Mouse (Mus musculus) neural tube, embryonic 11.5 days (tissue): ENCODE data around the gene Drosha. TPM values are rescaled to one million over a fixed set of nuclear protein-coding genes. Genes with fewer than 3 reads are reported as not detected.

Experiments
- ATAC-seq: fragments of 200-750 bp; cut with Nextera tagmentation; 2 replicates; pipeline ENCODE4 v1.8.0; 2017; ENCODE audit warnings: moderate number of reproducible peaks, mild to moderate bottlenecking, moderate TSS enrichment, moderate library complexity; ENCODE audit not compliant: insufficient read depth, low FRiP score, low TSS enrichment
- DNase-seq: peaks from one replicate; pipeline ENCODE4 v3.0.0-alpha.2; 2015; ENCODE audit warnings: low spot score
- H3K27ac ChIP-seq: fragments of 300-500 bp; sonication (generic); 2 replicates; pipeline ENCODE4 v1.5.1; 2014; ENCODE audit warnings: low read depth, mild to moderate bottlenecking, low read length
- H3K27me3 ChIP-seq: fragments of 300-500 bp; sonication (generic); 2 replicates; pipeline ENCODE4 v1.6.1; 2014; ENCODE audit warnings: mild to moderate bottlenecking, low read length, mixed read lengths; ENCODE audit not compliant: control insufficient read depth, insufficient read depth
- H3K36me3 ChIP-seq: fragments of 300-500 bp; sonication (generic); 2 replicates; pipeline ENCODE4 v1.6.1; 2014; ENCODE audit warnings: mild to moderate bottlenecking, low read length, moderate library complexity, mixed read lengths; ENCODE audit not compliant: control insufficient read depth, insufficient read depth
- H3K4me1 ChIP-seq: fragments of 300-500 bp; sonication (generic); 2 replicates; pipeline ENCODE4 v1.6.1; 2014; ENCODE audit warnings: low read length, mixed read lengths; ENCODE audit not compliant: control insufficient read depth, insufficient read depth
- H3K4me2 ChIP-seq: fragments of 300-500 bp; sonication (generic); 2 replicates; pipeline ENCODE4 v1.6.1; 2014; ENCODE audit warnings: low read depth, mild to moderate bottlenecking, moderate library complexity
- H3K4me3 ChIP-seq: fragments of 300-500 bp; sonication (generic); 2 replicates; pipeline ENCODE4 v1.5.1; 2014; ENCODE audit warnings: low read depth, low read length
- H3K9ac ChIP-seq: fragments of 300-500 bp; sonication (generic); 2 replicates; pipeline ENCODE4 v1.6.1; 2014; ENCODE audit warnings: mild to moderate bottlenecking, low read length
- H3K9me3 ChIP-seq: fragments of 300-500 bp; sonication (generic); 2 replicates; pipeline ENCODE4 v1.6.1; 2016; ENCODE audit warnings: low read length; ENCODE audit not compliant: control insufficient read depth
- WGBS: fragments of 180-500 bp; shearing (Covaris S2); extraction: QIAGEN DNeasy Blood & Tissue Kit; methylation state at CpG from one replicate; pipeline ENCODE4 v1.1.7; 2014; 5-methylcytosine and 5-hydroxymethylcytosine counted together
- polyA plus RNA-seq: library from polyadenylated mRNA; unstranded; fragments of >200 nt; fragmentation: Nextera tagmentation; extraction: Ambion mirVana; gene quantifications from 2 replicates; pipeline ENCODE4 v1.2.1, GENCODE M21; 2014

The Drosha gene
- 74.7 and 81.0 TPM in 2 replicates for polyA plus RNA-seq

DNA sequence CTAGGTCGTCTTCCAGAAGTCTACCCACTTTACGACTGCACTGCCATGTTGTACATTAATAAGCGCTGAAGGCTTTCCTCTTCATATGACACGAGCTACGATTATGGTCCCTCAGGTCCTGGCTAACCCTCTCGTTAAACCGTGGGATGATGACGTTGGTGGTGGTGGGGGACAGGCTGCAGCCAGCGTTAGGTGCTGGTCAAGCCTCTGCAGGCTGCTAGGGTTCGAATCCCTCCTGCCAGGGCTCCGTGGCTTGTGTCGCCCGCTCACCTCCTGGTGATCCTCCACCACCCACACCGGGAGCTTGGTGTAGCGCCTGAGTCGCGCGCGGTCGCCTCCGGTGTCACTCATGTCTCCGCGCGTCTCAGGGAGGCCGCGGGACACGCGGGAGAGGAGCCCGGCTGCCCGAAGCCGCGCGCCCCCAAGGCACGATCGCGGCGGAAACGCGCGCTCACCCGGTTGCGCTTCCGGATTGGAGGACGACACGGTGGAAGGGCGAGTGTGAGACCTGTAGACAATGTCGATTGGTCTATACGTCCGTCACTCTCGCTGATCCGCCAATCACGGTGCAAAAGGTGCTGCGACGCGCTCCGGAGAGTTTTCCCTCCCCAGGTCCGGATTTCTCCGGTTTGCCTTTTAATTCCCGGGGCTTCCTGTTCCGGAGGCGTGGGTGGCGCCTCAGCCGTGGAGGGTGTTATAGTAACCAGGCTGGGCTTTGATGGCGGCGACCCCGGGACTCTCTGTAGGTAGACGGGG, at the start of gene Drosha, which contains the start of gene 6030458C11Rik:
Gene Drosha (plus strand): TSS at position 619 of the 756 bp plus-strand sequence.
Gene 6030458C11Rik (minus strand): TSS at position 453 of the 756 bp plus-strand sequence.
- Histone ChIP-seq H3K4me2 (peak within 1 kb of the TSS; percentile 69), H3K9ac (peak within 1 kb of the TSS; percentile 93), H3K27me3 (no peaks in the 10 kb centered on the region), H3K36me3 (peaks cover 15% of the 10 kb centered on the region), H3K9me3 (no peaks in the 10 kb centered on the region), H3K27ac (peak within 1 kb of the TSS; percentile 76; the same call in 1 of the 2 replicates), H3K4me3 (peak within 1 kb of the TSS; percentile 89), H3K4me1 (peaks cover 11% of the 10 kb centered on the region; the same call in 1 of the 2 replicates)
- under 1% methylated on average over 67 of the region's 67 CpGs for whole genome bisulfite sequencing
- DNase-seq (peak; percentile 98), ATAC-seq (peak; percentile 100)

DNA sequence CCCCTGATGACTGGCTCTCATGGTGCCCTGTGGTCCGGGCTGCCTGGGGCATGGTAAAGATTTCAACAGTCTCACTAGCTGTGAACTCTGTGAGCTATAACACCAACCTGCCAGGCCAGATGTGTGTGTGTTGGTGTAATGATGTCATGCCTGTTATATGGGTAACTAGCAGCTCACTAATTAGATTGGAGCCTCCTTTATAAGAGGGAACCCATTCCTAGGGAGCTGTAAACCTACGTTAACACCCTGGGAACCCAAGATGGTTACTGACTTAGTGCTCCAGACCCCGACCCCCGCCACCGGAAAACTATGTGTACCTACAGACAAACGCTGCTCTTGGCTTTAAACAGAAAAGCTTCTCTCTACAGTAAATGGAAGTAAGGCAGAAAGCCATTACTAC, 43.3 kb upstream of the Drosha start:
- no peaks in the 10 kb centered on the region for H3K4me1 ChIP-seq
- H3K4me3 ChIP-seq: no peak overlapping the region
- H3K9me3 ChIP-seq: no peaks in the 10 kb centered on the region; the same call in 1 of the 2 replicates
- H3K9ac ChIP-seq: no peak overlapping the region
- no peak overlapping the region for H3K4me2 ChIP-seq
- no peak for DNase-seq
- H3K27me3 ChIP-seq: no peaks in the 10 kb centered on the region
- 81% methylated on average over 6 of the region's 6 CpGs for WGBS
- no peak overlapping the region for H3K27ac ChIP-seq
- no peak for ATAC-seq
- no peaks in the 10 kb centered on the region for H3K36me3 ChIP-seq

DNA sequence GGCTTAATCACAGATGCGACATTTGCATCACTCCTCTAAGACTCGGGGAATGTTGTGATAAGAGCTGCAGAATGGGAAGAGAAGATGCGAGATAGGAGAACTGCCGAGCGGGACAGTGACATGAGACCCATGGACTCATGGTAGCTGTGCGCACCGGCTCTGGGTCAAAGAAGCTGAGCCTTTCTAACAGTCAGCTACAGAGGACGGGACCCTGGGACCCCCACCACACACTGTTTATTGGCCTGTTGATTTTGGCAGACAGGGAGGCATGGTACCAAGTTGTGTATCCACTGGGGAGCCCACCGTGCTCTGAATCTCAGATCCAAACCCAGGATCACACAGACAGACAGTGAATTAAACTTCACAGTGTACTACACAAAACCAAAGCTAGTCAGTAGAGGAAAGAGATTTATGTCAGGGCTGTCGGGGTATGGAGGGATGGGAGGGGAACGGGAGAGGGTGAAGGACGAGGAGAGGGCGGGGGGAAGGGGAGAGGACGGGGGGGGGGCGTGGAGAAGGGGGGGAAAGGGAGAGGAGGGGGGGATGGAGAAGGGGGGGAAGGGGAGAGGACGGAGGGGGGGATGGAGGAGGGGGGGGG, 42.8 kb upstream of the Drosha start:
- Histone ChIP-seq H3K4me1 (no peaks in the 10 kb centered on the region), H3K27me3 (no peaks in the 10 kb centered on the region), H3K4me3 (no peak overlapping the region), H3K9ac (no peak overlapping the region), H3K4me2 (no peak overlapping the region), H3K36me3 (no peaks in the 10 kb centered on the region), H3K9me3 (no peaks in the 10 kb centered on the region), H3K27ac (no peak overlapping the region)
- WGBS: 70% methylated on average over 10 of the region's 16 CpGs
- ATAC-seq (peak; percentile 79), DNase-seq (no peak)

DNA sequence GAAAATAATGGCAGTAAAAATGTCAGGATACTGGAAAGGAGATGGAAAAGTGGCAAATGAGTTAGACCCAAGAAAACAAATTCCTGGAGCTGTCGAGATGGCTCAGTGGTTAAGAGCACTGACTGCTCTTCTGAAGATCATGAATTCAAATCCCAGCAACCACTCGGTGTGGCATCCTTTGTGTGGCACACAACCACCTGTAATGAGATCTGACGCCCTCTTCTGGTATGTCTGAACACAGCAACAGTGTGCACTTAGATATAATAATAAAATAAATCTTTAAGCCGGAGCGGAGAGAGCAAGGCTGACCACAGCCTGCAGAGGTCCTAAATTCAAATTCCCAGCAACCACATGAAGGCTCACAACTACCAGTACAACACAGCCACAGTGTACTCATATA, 36.1 kb upstream of the Drosha start:
- no peaks in the 10 kb centered on the region for H3K36me3 ChIP-seq
- WGBS: 82% methylated on average over 5 of the region's 5 CpGs
- H3K27ac ChIP-seq: no peak overlapping the region
- no peak overlapping the region for H3K9ac ChIP-seq
- H3K4me3 ChIP-seq: no peak overlapping the region
- no peak overlapping the region for H3K4me2 ChIP-seq
- ATAC-seq (no peak), DNase-seq (no peak)
- no peaks in the 10 kb centered on the region for H3K4me1 ChIP-seq
- H3K9me3 ChIP-seq: no peaks in the 10 kb centered on the region
- no peaks in the 10 kb centered on the region for H3K27me3 ChIP-seq

DNA sequence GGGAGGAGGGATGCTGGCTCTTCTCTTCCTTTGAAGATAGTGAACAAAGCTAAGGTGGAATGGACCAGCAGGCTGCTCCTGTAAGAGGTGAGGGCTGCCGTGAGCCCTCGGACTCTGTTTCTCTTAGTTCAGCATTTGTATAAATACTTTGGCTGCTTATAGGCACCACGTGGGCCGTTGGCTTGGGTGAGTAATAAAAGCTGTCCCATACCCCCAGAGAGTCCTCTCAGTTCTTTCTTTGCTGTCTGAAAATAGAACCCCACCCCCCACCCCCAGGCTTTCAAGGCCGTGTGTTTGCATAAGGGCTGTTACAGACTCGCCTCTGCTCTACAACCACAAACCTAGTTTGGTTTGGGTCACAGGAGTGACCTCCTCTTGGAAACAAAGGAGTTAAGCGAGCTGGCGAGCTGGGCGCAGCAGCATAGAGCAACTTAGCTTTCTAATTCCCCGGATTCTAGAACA, 35.2 kb upstream of the Drosha start:
- WGBS: 15% methylated on average over 10 of the region's 10 CpGs
- Histone ChIP-seq H3K4me2 (no peak overlapping the region), H3K4me1 (no peaks in the 10 kb centered on the region), H3K9ac (no peak overlapping the region), H3K27ac (no peak overlapping the region), H3K36me3 (no peaks in the 10 kb centered on the region), H3K27me3 (no peaks in the 10 kb centered on the region), H3K9me3 (no peaks in the 10 kb centered on the region), H3K4me3 (no peak overlapping the region)
- DNase-seq: no peak
- no peak for ATAC-seq

DNA sequence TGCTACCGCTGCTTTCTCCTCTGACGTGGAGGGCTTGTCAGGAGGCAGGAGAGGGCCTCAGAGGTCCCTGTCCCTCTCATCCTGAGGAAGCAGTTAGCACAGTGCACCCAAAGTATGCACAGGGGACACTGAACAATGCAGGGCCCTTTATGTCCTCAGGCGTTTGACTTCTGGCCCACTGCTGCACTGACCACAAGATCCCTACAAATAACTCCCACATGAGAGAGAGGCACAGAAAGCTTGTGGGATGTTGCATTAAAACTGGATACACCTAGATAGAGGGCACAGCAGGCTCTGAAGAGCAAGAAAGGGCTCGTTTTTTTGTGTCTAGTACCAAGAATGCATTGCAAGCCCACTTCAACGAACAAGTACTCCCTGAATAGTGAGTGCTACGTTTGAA, 30.3 kb upstream of the Drosha start:
- no peak overlapping the region for H3K27ac ChIP-seq
- WGBS: 66% methylated on average over 6 of the region's 6 CpGs
- no peaks in the 10 kb centered on the region for H3K4me1 ChIP-seq
- no peaks in the 10 kb centered on the region for H3K9me3 ChIP-seq
- DNase-seq (no peak), ATAC-seq (no peak)
- no peak overlapping the region for H3K4me2 ChIP-seq
- H3K9ac ChIP-seq: no peak overlapping the region
- no peaks in the 10 kb centered on the region for H3K36me3 ChIP-seq
- H3K27me3 ChIP-seq: no peaks in the 10 kb centered on the region
- H3K4me3 ChIP-seq: no peak overlapping the region

DNA sequence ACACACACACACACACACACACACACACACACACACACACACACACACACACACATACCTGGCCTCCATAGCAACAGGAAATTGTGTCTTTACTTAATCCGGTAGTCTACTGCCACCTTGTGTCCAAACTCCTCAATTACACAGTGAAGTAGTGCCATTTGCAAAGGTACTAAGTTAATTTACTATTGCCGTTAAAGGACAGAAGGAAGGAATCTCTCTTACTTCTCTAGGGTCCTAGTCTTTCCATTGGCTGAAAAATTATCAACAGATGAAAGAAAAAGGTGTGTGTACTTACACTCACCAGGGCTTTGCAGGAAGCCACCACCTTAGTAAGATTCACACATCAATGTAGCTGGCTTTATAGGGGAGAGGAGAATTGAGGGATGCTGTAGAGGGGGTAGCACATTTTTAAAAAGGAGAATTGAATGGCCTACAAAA, 29.1 kb upstream of the Drosha start:
- no peak overlapping the region for H3K4me3 ChIP-seq
- H3K36me3 ChIP-seq: no peaks in the 10 kb centered on the region
- WGBS: 6% methylated on average over 2 of the region's 2 CpGs
- DNase-seq (peak; percentile 53), ATAC-seq (peak; percentile 27; the same call in 1 of the 2 replicates)
- H3K9ac ChIP-seq: no peak overlapping the region
- no peaks in the 10 kb centered on the region for H3K27me3 ChIP-seq
- no peaks in the 10 kb centered on the region for H3K4me1 ChIP-seq
- H3K9me3 ChIP-seq: no peaks in the 10 kb centered on the region
- no peak overlapping the region for H3K4me2 ChIP-seq
- no peak overlapping the region for H3K27ac ChIP-seq

DNA sequence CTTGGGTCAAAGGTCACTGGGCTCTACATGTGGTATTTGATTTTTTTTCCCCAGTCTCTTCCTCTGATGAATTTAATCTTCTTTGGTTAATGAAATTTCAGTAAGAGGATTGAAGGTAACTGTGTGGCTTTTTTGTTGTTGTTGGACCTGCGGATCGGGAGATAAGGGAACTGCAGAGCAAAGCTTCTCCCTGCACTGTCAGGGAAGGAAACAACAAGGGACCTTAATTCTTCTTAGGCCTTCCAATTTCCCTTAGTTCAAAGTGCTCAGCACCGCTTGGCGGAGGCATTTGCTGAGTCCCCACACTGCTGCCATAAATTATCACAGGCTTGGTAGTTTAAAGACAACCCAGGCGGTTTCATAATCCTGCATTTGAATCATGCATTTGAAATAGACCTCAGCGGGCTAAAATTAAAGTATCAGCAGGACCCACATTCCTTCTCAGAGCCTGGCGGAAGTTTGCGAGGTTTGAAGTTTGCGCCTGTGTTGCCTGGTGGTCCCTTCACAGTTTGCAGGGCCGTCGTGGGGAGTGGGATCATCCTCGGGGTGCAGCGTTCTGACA, 28.6 kb upstream of the Drosha start:
- no peak for ATAC-seq
- H3K4me2 ChIP-seq: no peak overlapping the region
- H3K9me3 ChIP-seq: no peaks in the 10 kb centered on the region
- no peak overlapping the region for H3K27ac ChIP-seq
- H3K36me3 ChIP-seq: no peaks in the 10 kb centered on the region
- H3K4me3 ChIP-seq: no peak overlapping the region
- no peak overlapping the region for H3K9ac ChIP-seq
- H3K4me1 ChIP-seq: no peaks in the 10 kb centered on the region
- WGBS: 49% methylated on average over 13 of the region's 13 CpGs
- no peaks in the 10 kb centered on the region for H3K27me3 ChIP-seq
- no peak for DNase-seq
